Mouse (Mus musculus) cerebellum, adult 9-11 months (tissue): ENCODE results near the gene Etfbkmt.
"Not testable (repeated sequence)": the region's sequence is repeated elsewhere in the genome, so short reads cannot be mapped to it uniquely, and the experiment has no call there.

ENCODE experiments used
- DNase-seq: peaks from one replicate; pipeline ENCODE4 v3.0.0; 2022

Etfbkmt gene

DNA sequence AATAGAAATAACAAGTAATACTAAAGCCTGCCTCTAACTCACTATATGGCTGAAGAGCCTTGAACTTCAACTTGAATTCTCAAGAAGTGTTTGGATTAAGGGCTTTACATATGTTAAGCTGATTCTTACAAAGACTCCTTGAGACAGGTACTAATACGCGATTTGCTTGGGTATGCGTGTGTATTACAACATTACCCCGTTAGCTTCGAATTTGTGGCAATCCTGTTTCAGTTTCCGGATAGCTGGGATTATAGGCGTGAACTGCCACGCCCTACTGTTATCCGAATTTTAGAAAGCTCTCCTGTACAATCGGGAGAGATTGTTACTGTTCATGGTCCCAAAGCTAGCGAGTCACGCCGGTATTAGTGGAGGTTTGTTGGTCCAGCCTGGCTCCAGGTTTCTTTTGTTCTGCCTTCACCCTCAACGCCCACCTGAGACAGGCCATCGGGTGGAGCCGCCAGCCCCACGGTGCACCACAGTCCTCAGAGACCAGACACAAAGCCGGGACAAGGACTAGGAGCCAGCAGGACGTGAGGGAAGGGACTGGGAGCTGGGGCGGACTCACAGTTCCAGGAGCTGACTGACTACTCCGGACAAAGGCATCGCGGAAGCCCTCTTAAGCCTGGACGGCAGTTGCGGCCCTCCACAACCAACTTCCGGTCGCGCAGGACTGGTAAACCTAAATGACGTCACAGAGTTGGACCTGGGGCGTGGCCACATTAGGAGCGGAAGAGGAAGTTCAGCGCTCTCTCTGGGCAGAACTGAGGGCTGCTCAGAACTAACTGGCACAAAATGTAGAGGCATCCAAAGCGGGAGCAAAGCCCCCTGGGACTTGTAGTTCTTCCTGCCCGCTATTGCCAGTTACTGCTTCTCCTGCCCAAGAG lies 48.6 kb downstream of the Etfbkmt start, which contains the start of gene Amn1:
Gene Amn1, minus strand, starts transcription at position 672 of the 884 bp plus-strand sequence.
- DNase-seq, result peak; percentile 97

DNA sequence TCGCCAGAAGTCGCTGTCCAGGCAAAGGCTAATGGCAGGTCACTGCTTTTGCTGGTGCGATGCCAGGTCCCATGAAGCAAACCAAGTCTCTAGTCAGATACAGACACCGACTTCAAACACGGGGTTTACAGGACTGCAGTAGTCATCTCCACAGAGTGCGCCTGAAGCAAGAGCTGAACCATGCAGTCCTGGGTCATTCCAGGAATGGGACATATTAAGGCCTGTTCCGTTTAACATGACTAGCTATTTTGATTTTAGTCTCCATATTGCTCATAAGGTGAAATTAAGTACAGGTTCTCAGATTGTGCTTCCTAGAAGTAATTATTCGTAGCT lies 49.2 kb downstream of the Etfbkmt start:
- DNase-seq, result no peak

DNA sequence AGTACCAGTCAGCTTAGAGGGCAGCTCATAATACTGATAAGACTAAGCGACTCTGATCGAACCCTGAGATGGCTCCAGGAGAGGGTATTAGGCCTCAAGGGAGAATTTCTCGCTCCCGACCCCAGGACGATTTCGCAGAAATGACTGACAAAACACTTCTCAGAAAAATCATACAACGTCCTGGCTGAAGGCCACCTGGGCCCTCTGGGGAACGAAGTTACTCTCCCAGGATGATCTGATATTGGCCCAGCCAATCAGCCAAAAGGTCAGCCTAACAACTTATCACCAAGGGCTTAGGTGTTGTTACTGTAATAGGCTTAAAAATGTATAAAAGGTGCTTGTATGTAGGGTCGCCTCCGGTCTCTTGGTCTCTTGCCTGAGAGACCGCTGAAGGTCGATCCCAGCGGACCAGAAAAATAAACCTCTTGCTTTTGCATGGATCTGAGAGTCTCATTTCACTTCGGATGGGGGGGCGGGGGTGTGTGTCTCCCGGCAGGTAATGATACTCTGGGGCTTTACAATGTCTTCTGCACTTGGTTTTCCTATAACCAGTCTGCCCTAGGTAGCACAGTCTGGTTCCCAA lies 49.8 kb downstream of the Etfbkmt start:
- DNase-seq, result peak; percentile 38

DNA sequence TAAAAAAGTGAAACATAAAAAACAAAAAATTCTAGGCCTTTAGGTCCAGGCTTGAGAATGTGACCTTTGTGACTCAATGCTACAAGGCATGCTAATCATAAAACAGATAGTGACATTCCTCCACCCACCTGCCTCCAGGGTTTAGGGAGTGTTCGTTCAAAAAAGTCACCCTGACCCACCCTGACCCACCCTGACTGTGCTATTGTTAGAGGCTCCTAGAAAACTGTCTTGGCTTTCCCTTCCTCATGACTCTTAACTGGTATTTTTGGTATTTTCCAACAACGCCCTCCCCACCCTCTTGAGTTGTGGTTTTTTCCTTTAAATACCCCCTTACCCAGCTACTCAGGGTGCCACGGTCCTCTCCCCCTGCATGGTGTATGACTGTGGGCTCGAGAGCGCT lies 52.3 kb downstream of the Etfbkmt start:
- DNase-seq, result not testable (repeated sequence)

DNA sequence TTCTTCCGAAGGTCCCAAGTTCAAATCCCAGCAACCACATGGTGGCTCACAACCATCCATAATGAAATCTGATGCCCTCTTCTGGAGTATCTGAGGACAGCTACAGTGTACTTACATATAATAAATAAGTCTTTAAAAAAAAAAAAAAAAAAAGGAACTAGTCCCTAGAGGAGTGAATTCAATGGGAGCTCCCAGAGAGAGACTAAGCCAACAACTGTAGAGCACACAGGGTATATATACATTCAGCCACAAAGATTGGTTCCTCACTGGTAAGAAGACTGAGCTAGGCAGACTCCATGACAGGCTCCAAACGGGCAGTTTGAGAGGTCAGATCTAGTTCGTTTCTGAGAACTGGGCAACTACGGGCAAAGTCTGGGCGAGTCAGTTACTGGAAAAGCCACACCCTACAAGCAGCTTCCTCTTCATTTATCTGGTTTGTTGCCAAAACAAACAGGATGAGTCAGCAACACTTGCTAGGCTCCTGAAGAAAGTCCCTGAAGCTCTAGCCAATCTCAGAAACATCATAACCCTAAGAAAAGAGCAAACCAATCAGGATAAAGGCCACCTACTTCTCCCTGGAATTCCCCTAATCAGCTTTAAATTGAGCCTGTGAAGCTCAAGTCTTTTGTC lies 53.7 kb downstream of the Etfbkmt start:
- no peak for DNase-seq

DNA sequence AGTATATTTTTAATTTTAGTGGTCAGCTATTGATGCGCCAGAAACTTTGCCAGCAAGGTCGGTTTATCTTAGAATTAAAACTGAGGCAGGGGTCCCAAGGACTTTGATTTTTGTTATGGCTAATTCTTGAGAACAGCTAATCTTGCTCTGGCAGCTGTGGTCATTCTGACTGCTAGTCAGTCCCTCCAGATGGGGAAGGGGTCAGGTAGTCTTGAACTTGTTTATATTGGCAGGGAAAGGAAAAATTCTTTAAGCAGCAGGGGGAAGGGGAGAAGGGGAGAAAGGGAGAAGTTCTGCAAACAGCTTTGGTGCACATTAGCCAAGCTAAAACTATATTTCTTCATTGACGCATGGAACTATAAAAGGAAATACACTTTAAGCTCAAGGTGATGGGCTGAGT lies 57.5 kb downstream of the Etfbkmt start:
- no peak for DNase-seq

DNA sequence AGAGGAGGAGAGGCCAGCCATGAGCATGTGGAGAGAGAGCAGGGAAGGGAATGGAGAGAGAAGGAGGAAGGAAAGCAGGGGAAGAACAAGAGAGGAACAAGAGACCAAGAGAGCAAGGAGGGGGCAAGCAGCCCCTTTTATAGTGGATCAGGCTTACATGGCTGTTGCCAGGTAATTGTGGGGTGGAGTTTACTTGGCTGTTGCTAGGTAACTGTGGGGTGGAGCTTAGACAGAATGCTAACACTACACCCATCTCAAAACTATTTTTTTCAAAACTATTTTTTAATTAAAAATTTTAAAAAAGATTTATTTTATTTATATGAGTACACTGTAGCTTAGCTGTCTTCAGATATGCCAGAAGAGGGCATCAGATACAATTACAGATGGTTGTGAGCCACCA lies 58.9 kb downstream of the Etfbkmt start:
- no peak for DNase-seq
